Mouse (Mus musculus) E14TG2a.4 (cell line): ENCODE data around the gene Axl.

Experiments used
- CTCF ChIP-seq: conservative IDR thresholded peaks from 2 replicates; pipeline ENCODE4 v1.5.1; 2014; ENCODE audit warnings: low read length
- NANOG ChIP-seq: IDR thresholded peaks from 2 replicates; pipeline ENCODE4 v1.6.1; 2014; ENCODE audit warnings: borderline replicate concordance, low read length, mixed read lengths
- POU5F1 ChIP-seq: IDR thresholded peaks from 2 replicates; pipeline ENCODE4 v1.6.1; 2014; ENCODE audit warnings: low read length, borderline replicate concordance

- no peak for TF ChIP-seq CTCF
- no peak for TF ChIP-seq POU5F1
- TF ChIP-seq NANOG = no peak
Observed at GRCm38 (mm10) chr7:25794775-25795174, 6.3 kb upstream of the Axl start.
